Comparison of ENCODE assay signal across 23 mouse cellular contexts in genomic region chr17:73170141-73170540, GRCm38 (mm10).
"Had no signal": no experiment of that assay in that cellular context is flagged by ENCODE, and none has a peak within 500 bp of the region (broad histone marks: within the 10 kb centered on the region; RNA-seq: fewer than 3 reads in every experiment).

No protein-coding gene starts in this region.

- H3K27me3 ChIP-seq: limb, embryonic 12.5 days; limb, embryonic 15.5 days; megakaryocyte, embryonic 14.5 days; neural tube, embryonic 12.5 days; neural tube, embryonic 15.5 days had no signal

- H3K4me2 ChIP-seq: limb, embryonic 12.5 days; limb, embryonic 15.5 days; liver, embryonic 11.5 days; lung, embryonic 14.5 days; neural tube, embryonic 12.5 days; neural tube, embryonic 15.5 days had no signal

- H3K4me1 ChIP-seq: midbrain, embryonic 10.5 days had no signal

- H3K9me3 ChIP-seq: limb, embryonic 12.5 days; limb, embryonic 15.5 days; megakaryocyte, embryonic 14.5 days; midbrain, embryonic 10.5 days; neural tube, embryonic 12.5 days; neural tube, embryonic 15.5 days had no signal

- H3K4me3 ChIP-seq: limb, embryonic 12.5 days; limb, embryonic 15.5 days; megakaryocyte, embryonic 14.5 days; midbrain, embryonic 10.5 days; neural tube, embryonic 12.5 days; neural tube, embryonic 15.5 days had no signal

- DNase-seq: kidney, adult 18-20 months; kidney, adult 9 months; kidney, postnatal 14 days; kidney, postnatal 4 days; left cerebral cortex, postnatal 4 days; liver, postnatal 0 days; lung, embryonic 14.5 days; midbrain, embryonic 14.5 days; right cerebral cortex, adult 18-20 months; right cerebral cortex, postnatal 14 days; right cerebral cortex, postnatal 4 days; thymus, adult 18-20 months; thymus, postnatal 25 days had no signal

- H3K9ac ChIP-seq: limb, embryonic 12.5 days; limb, embryonic 15.5 days; liver, embryonic 14.5 days; liver, postnatal 0 days; lung, embryonic 14.5 days; neural tube, embryonic 12.5 days; neural tube, embryonic 15.5 days had no signal

- ATAC-seq: liver, postnatal 0 days; lung, postnatal 0 days had no signal

- H3K36me3 ChIP-seq: neural tube, embryonic 12.5 days had no signal

- H3K27ac ChIP-seq: limb, embryonic 12.5 days; limb, embryonic 15.5 days; liver, embryonic 14.5 days; macrophage; midbrain, embryonic 10.5 days; neural tube, embryonic 12.5 days; neural tube, embryonic 15.5 days had no signal
